Mouse (Mus musculus) limb, embryonic 15.5 days (tissue): ENCODE results near the gene Hils1. TPM values are rescaled to one million over a fixed set of nuclear protein-coding genes. Genes with fewer than 3 reads are reported as not detected.

Experiments
- ATAC-seq: fragments of 200-750 bp; cut with Nextera tagmentation; 2 replicates; pipeline ENCODE4 v1.8.0; 2017; ENCODE audit warnings: low read depth, moderate TSS enrichment; ENCODE audit not compliant: insufficient number of reproducible peaks, low FRiP score, low TSS enrichment
- H3K27ac ChIP-seq: fragments of 300-500 bp; sonication (generic); 2 replicates; pipeline ENCODE4 v1.5.1; 2015; ENCODE audit warnings: moderate library complexity, mild to moderate bottlenecking, inconsistent platforms
- H3K27me3 ChIP-seq: fragments of 300-500 bp; sonication (generic); 2 replicates; pipeline ENCODE4 v1.6.1; 2015; ENCODE audit warnings: inconsistent platforms
- H3K36me3 ChIP-seq: fragments of 300-500 bp; sonication (generic); 2 replicates; pipeline ENCODE4 v1.6.1; 2015; ENCODE audit warnings: inconsistent platforms
- H3K4me1 ChIP-seq: fragments of 300-500 bp; sonication (generic); 2 replicates; pipeline ENCODE4 v1.6.1; 2015; ENCODE audit warnings: inconsistent platforms
- H3K4me2 ChIP-seq: fragments of 300-500 bp; sonication (generic); 2 replicates; pipeline ENCODE4 v1.6.1; 2015; ENCODE audit warnings: mild to moderate bottlenecking, inconsistent platforms
- H3K4me3 ChIP-seq: fragments of 300-500 bp; sonication (generic); 2 replicates; pipeline ENCODE4 v1.5.1; 2015; ENCODE audit warnings: mild to moderate bottlenecking, inconsistent platforms
- H3K9ac ChIP-seq: fragments of 300-500 bp; sonication (generic); 2 replicates; pipeline ENCODE4 v1.6.1; 2015; ENCODE audit warnings: inconsistent platforms
- H3K9me3 ChIP-seq: fragments of 300-500 bp; sonication (generic); 2 replicates; pipeline ENCODE4 v1.6.1; 2016; ENCODE audit warnings: inconsistent platforms
- WGBS: fragments of 180-500 bp; shearing (Covaris S2); methylation state at CpG from one replicate; pipeline ENCODE4 v1.1.7; 2015; 5-methylcytosine and 5-hydroxymethylcytosine counted together
- polyA plus RNA-seq: library from polyadenylated mRNA; unstranded; fragments of >200 nt; fragmentation: Nextera tagmentation; extraction: Ambion mirVana; gene quantifications from 2 replicates; pipeline ENCODE4 v1.2.1, GENCODE M21; 2015

Hils1 gene
- polyA plus RNA-seq, 1 experiment from 2014 or later, result not detected

- Histone ChIP-seq H3K36me3 (0 out of 2 replicates have a peak, but pooled peaks cover 5% of the 10 kb centered on the region), H3K4me1 (peaks cover 69% of the 10 kb centered on the region), H3K27me3 (no peaks in the 10 kb centered on the region), H3K9ac (peak overlapping the region; percentile 82; the same call in 1 of the 2 replicates), H3K9me3 (no peaks in the 10 kb centered on the region), H3K27ac (peak overlapping the region; percentile 94), H3K4me2 (peak overlapping the region; percentile 93), H3K4me3 (peak overlapping the region; percentile 84)
- 40% methylated on average over 6 of the region's 6 CpGs for WGBS
- ATAC-seq, result no peak
These were observed 22.8 kb downstream of the Hils1 start for GRCm38 (mm10) chr11:94990102-94990748.

- H3K27ac ChIP-seq, result peak within 1 kb of the TSS; percentile 94
- peak; percentile 81 for ATAC-seq
These were observed 23.6 kb downstream of the Hils1 start, which contains the start of gene Ppp1r9b for GRCm38 (mm10) chr11:94990749-94991577. Gene Ppp1r9b (plus strand): TSS chr11:94991035.

GRCm38 (mm10) chr11:94991641-94992479 lies 24.5 kb downstream of the Hils1 start:
- no peak for ATAC-seq
- peak overlapping the region; percentile 82 for H3K9ac ChIP-seq
- peaks cover 12% of the 10 kb centered on the region for H3K36me3 ChIP-seq
- no peaks in the 10 kb centered on the region for H3K9me3 ChIP-seq
- peak overlapping the region; percentile 93 for H3K4me2 ChIP-seq
- peak overlapping the region; percentile 84 for H3K4me3 ChIP-seq
- H3K4me1 ChIP-seq, result peaks cover 81% of the 10 kb centered on the region
- under 1% methylated on average over 85 of the region's 99 CpGs for WGBS
- H3K27ac ChIP-seq, result peak overlapping the region; percentile 94
- no peaks in the 10 kb centered on the region for H3K27me3 ChIP-seq

More at GRCm38 (mm10) chr11:94990749-94991577, 23.6 kb downstream of the Hils1 start, which contains the start of gene Ppp1r9b:
- H3K4me2 ChIP-seq, result peak within 1 kb of the TSS; percentile 93
- H3K9ac ChIP-seq, result peak within 1 kb of the TSS; percentile 82
- peaks cover 77% of the 10 kb centered on the region for H3K4me1 ChIP-seq
- peak within 1 kb of the TSS; percentile 84 for H3K4me3 ChIP-seq
- under 1% methylated on average over 59 of the region's 69 CpGs for WGBS
- H3K27me3 ChIP-seq, result no peaks in the 10 kb centered on the region
- 0 out of 2 replicates have a peak, but pooled peaks cover 5% of the 10 kb centered on the region for H3K36me3 ChIP-seq
- H3K9me3 ChIP-seq, result no peaks in the 10 kb centered on the region

- Histone ChIP-seq H3K4me1 (peaks cover 79% of the 10 kb centered on the region), H3K4me2 (peak overlapping the region; percentile 93), H3K36me3 (peaks cover 18% of the 10 kb centered on the region), H3K9me3 (no peaks in the 10 kb centered on the region), H3K4me3 (peak overlapping the region; percentile 84), H3K9ac (peak overlapping the region; percentile 82), H3K27ac (peak overlapping the region; percentile 94), H3K27me3 (no peaks in the 10 kb centered on the region)
- no peak for ATAC-seq
- under 1% methylated on average over 20 of the region's 20 CpGs for WGBS
These were observed 25.0 kb downstream of the Hils1 start for GRCm38 (mm10) chr11:94992480-94992753.

- H3K27ac ChIP-seq, result peak overlapping the region; percentile 94
- no peaks in the 10 kb centered on the region for H3K27me3 ChIP-seq
- WGBS, result under 1% methylated on average over 22 of the region's 22 CpGs
- no peak for ATAC-seq
- peaks cover 24% of the 10 kb centered on the region for H3K36me3 ChIP-seq
- peaks cover 75% of the 10 kb centered on the region for H3K4me1 ChIP-seq
- H3K4me3 ChIP-seq, result peak overlapping the region; percentile 84
- no peaks in the 10 kb centered on the region for H3K9me3 ChIP-seq
- peak overlapping the region; percentile 82 for H3K9ac ChIP-seq
- H3K4me2 ChIP-seq, result peak overlapping the region; percentile 93
These were observed 25.6 kb downstream of the Hils1 start for GRCm38 (mm10) chr11:94992754-94993606.

GRCm38 (mm10) chr11:94994208-94994814 lies 26.9 kb downstream of the Hils1 start:
- WGBS, result 44% methylated on average over 10 of the region's 10 CpGs
- peak overlapping the region; percentile 22; the same call in 1 of the 2 replicates for H3K27ac ChIP-seq
- no peak for ATAC-seq
- H3K4me1 ChIP-seq, result peaks cover 71% of the 10 kb centered on the region
- H3K36me3 ChIP-seq, result peaks cover 36% of the 10 kb centered on the region
- no peaks in the 10 kb centered on the region for H3K27me3 ChIP-seq
- H3K9me3 ChIP-seq, result no peaks in the 10 kb centered on the region
- peak overlapping the region; percentile 93 for H3K4me2 ChIP-seq
- H3K9ac ChIP-seq, result peak overlapping the region; percentile 31; the same call in 1 of the 2 replicates
- peak overlapping the region; percentile 84 for H3K4me3 ChIP-seq

- Histone ChIP-seq H3K9ac (peak overlapping the region; percentile 20; the same call in 1 of the 2 replicates), H3K27ac (0 out of 2 replicates have a peak overlapping the region, but pooled peaks have one; percentile 5), H3K4me3 (peak overlapping the region; percentile 84), H3K36me3 (peaks cover 45% of the 10 kb centered on the region), H3K4me2 (peak overlapping the region; percentile 93), H3K9me3 (no peaks in the 10 kb centered on the region), H3K27me3 (no peaks in the 10 kb centered on the region), H3K4me1 (peaks cover 68% of the 10 kb centered on the region)
- WGBS, result 75% methylated on average over 11 of the region's 11 CpGs
- ATAC-seq, result no peak
These were observed 27.8 kb downstream of the Hils1 start for GRCm38 (mm10) chr11:94994947-94995772.

- H3K27me3 ChIP-seq, result no peaks in the 10 kb centered on the region
- H3K36me3 ChIP-seq, result peaks cover 54% of the 10 kb centered on the region
- no peak overlapping the region for H3K4me2 ChIP-seq
- 0 out of 2 replicates have a peak overlapping the region, but pooled peaks have one; percentile 20 for H3K9ac ChIP-seq
- peaks cover 72% of the 10 kb centered on the region for H3K4me1 ChIP-seq
- WGBS, result 83% methylated on average over 8 of the region's 8 CpGs
- no peak overlapping the region for H3K4me3 ChIP-seq
- no peaks in the 10 kb centered on the region for H3K9me3 ChIP-seq
- no peak overlapping the region for H3K27ac ChIP-seq
- no peak for ATAC-seq
These were observed 28.7 kb downstream of the Hils1 start for GRCm38 (mm10) chr11:94996101-94996500.

- Histone ChIP-seq H3K9me3 (no peaks in the 10 kb centered on the region), H3K4me1 (peaks cover 68% of the 10 kb centered on the region), H3K9ac (no peak overlapping the region), H3K4me2 (no peak overlapping the region), H3K36me3 (peaks cover 63% of the 10 kb centered on the region), H3K27ac (no peak overlapping the region), H3K4me3 (no peak overlapping the region), H3K27me3 (no peaks in the 10 kb centered on the region)
- WGBS, result 88% methylated on average over 6 of the region's 6 CpGs
- ATAC-seq, result no peak
These were observed 29.6 kb downstream of the Hils1 start for GRCm38 (mm10) chr11:94996984-94997383.

- ATAC-seq, result no peak
- no peak overlapping the region for H3K27ac ChIP-seq
- H3K4me2 ChIP-seq, result no peak overlapping the region
- no peak overlapping the region for H3K9ac ChIP-seq
- peaks cover 62% of the 10 kb centered on the region for H3K4me1 ChIP-seq
- H3K36me3 ChIP-seq, result peaks cover 69% of the 10 kb centered on the region
- H3K9me3 ChIP-seq, result no peaks in the 10 kb centered on the region
- 64% methylated on average over 5 of the region's 5 CpGs for WGBS
- H3K27me3 ChIP-seq, result no peaks in the 10 kb centered on the region
- H3K4me3 ChIP-seq, result no peak overlapping the region
These were observed 30.2 kb downstream of the Hils1 start for GRCm38 (mm10) chr11:94997596-94997995.
